Mouse (Mus musculus) Patski (cell line): ENCODE measurements at regions not wholly inside any gene's neighbourhood (a gene's known extent, or its start where the extent isn't known, plus 50 kb on each side); places are given as distances from the start of the nearest gene placed in this dataset.

Experiments used
- ATAC-seq: fragments of 100-300 bp; one replicate; pipeline ENCODE4 v1.8.0; 2021
- CTCF ChIA-PET: fragments of 350-600 bp; sonication (Branson Sonifier 250); formaldehyde crosslinking; loops from one replicate; lab custom pipeline; 2022; ENCODE audit warnings: inconsistent platforms; lab: Charles Lee
- POLR2A ChIA-PET: fragments of 350-600 bp; sonication (Branson Sonifier 250); formaldehyde crosslinking; loops from one replicate; lab custom pipeline; 2022; ENCODE audit warnings: antibody characterized with exemption, inconsistent platforms; lab: Charles Lee
- DNase-seq: peaks from one replicate; pipeline ENCODE4 v3.0.0-alpha.2; 2011; ENCODE audit warnings: low read depth, low spot score
- H3K27me3 ChIP-seq: fragments of 371-371 bp; one replicate; pipeline ENCODE4 v1.5.1; 2021
- CTCF ChIP-seq: fragments of 100-300 bp; IDR thresholded peaks from one replicate; pipeline ENCODE4 v1.5.1; 2021
- in situ Hi-C: fragments of 300-500 bp; cut with MboI; formaldehyde crosslinking; loops from 3 replicates; pipeline ENCODE4 v1.11.1; 2018; ENCODE audit warnings: low pct_unique_long_range_greater_than_20kb, mixed read lengths

GRCm38 (mm10) chr1:146358301-146358700 is 136.3 kb upstream of the Brinp3 start:
- ChIA-PET CTCF (no interaction called here), POLR2A (no interaction called here)
- in situ Hi-C loops, result no loop called here
- no peak for ATAC-seq
- DNase-seq, result no peak
- no peaks in the 10 kb centered on the region for H3K27me3 ChIP-seq
- TF ChIP-seq CTCF, result no peak

- ATAC-seq (no peak), DNase-seq (no peak)
- H3K27me3 ChIP-seq, result no peaks in the 10 kb centered on the region
- POLR2A ChIA-PET, result no interaction called here
- CTCF ChIA-PET, result no interaction called here
- in situ Hi-C loops, result no loop called here
- TF ChIP-seq CTCF, result no peak
Observed at GRCm38 (mm10) chr1:146359632-146360031, 134.9 kb upstream of the Brinp3 start.

GRCm38 (mm10) chr1:146360124-146360523 is 134.4 kb upstream of the Brinp3 start:
- no peak for ATAC-seq
- DNase-seq, result no peak
- CTCF ChIA-PET, result no interaction called here
- POLR2A ChIA-PET, result no interaction called here
- H3K27me3 ChIP-seq, result no peaks in the 10 kb centered on the region
- in situ Hi-C loops, result no loop called here
- TF ChIP-seq CTCF, result no peak

GRCm38 (mm10) chr1:146363777-146364176 is 130.8 kb upstream of the Brinp3 start:
- H3K27me3 ChIP-seq, result no peaks in the 10 kb centered on the region
- POLR2A ChIA-PET, result no interaction called here
- in situ Hi-C loops, result no loop called here
- DNase-seq (no peak), ATAC-seq (no peak)
- TF ChIP-seq CTCF, result no peak
- CTCF ChIA-PET, result no interaction called here
